ENCODE assay signal across 8 mouse cellular contexts in the genomic region with DNA sequence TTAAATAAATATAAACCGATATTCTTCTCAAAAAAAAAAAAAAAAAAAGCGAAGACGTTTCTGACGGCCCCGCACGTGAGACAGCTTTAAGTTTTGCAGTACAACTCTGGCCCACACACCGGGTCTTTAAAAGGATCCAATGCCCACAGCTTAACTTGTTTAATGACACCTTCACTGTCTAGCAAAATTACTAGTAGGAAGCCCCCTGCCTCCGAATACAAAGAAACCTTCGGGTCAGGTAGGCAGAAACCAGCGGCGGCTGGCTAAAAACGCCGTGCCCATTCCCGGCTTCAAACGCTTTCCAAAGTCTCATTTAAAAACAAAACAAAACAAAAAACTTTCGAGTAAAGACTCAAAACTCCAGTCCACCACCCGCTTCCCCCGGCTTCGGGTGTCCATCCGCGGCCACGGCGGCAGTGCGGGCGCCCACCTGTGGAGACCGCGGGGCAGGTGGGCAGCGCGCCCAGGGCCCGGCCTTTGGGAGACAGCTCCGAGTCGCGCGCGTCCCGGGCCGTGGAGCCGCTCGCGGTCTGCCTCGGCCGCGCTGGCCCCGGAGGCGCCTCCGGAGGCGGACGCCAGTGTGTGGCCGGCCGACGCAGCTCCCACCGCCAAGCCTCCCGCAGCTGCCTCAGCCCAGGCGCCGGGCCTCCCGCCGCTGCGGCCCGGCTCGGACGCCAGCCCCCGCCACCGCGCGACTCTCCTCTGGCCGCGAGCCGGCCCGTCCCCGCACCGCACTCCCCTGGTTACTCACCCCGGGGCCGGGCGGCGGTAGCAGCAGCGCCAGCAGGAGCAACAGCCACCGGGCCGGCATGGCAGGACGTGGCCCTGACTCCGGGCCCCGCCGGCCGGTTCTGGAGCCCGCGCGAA. TPM values are rescaled to one million over a fixed set of nuclear protein-coding genes. Genes with fewer than 3 reads are reported as not detected.
A peak's percentile ranks its signal among the peaks of the same experiment; 100 is the strongest.
DNase-seq lines count a peak whose midpoint lies in the region; ATAC-seq and TF ChIP-seq lines count a peak whose summit lies in the region.

No protein-coding gene starts in this region.

- intact Hi-C loops in heart, postnatal 25 days (cut with DNase I) = no loop called here

- no peaks in the 10 kb centered on the region for H3K9me3 ChIP-seq in ES-E14 (ENCODE audit: control insufficient read depth, insufficient read depth, low read depth, low read length)
- H3K9me3 ChIP-seq in embryonic facial prominence, embryonic 15.5 days (replicated peaks) = no peaks in the 10 kb centered on the region
- H3K9me3 ChIP-seq in hindbrain, embryonic 10.5 days = no peaks in the 10 kb centered on the region

- no peaks in the 10 kb centered on the region for H3K27me3 ChIP-seq in embryonic facial prominence, embryonic 15.5 days
- H3K27me3 ChIP-seq in hindbrain, embryonic 10.5 days (ENCODE audit: insufficient read depth, poor library complexity, severe bottlenecking) = no peaks in the 10 kb centered on the region

- H3K36me3 ChIP-seq in ES-E14 (ENCODE audit: control insufficient read depth, insufficient read depth, low read length, poor library complexity, severe bottlenecking) = no peaks in the 10 kb centered on the region
- H3K36me3 ChIP-seq in embryonic facial prominence, embryonic 15.5 days = no peaks in the 10 kb centered on the region
- no peaks in the 10 kb centered on the region for H3K36me3 ChIP-seq in hindbrain, embryonic 10.5 days

- H3K9ac ChIP-seq in ES-E14 (ENCODE audit: insufficient read depth, low read depth, low read length, poor library complexity, severe bottlenecking) = peak overlapping the region; percentile 81
- peak overlapping the region; percentile 77 for H3K9ac ChIP-seq in embryonic facial prominence, embryonic 15.5 days

- in situ Hi-C loops in ES-E14 (cut with MboI; ENCODE audit: low sequenced_read_pairs in 2 of 2, unreplicated experiment in 2 of 2) = no loop called here

- peak; percentile 22 for DNase-seq in heart, adult 8-10 months (ENCODE audit: low spot score)
- no peak for DNase-seq in heart, postnatal 25 days (ENCODE audit: low spot score)
- no peak for DNase-seq in ES-E14 (ENCODE audit: low read depth, low spot score)
- DNase-seq in hindbrain, embryonic 10.5 days (ENCODE audit: low spot score) = no peak
- peak; percentile 64 for DNase-seq in liver
- peak; percentile 58 for DNase-seq in naive thymus-derived CD4-positive, alpha-beta T cell, adult 2 months (ENCODE audit: low read depth)
- no peak for DNase-seq in right cerebral cortex, postnatal 25 days

- H3K4me3 ChIP-seq in ES-E14 (ENCODE audit: insufficient read depth in 1 of 2, low read depth in 1 of 2, low read length in 2 of 2, poor library complexity in 1 of 2, severe bottlenecking in 1 of 2) = peak overlapping the region; percentile 85 to 91
- peak overlapping the region; percentile 94 for H3K4me3 ChIP-seq in embryonic facial prominence, embryonic 15.5 days (replicated peaks)
- peak overlapping the region; percentile 97 for H3K4me3 ChIP-seq in hindbrain, embryonic 10.5 days

- peak overlapping the region; percentile 76 for H3K4me2 ChIP-seq in embryonic facial prominence, embryonic 15.5 days (replicated peaks)

- no peak overlapping the region for H3K27ac ChIP-seq in ES-E14 (ENCODE audit: insufficient read depth, low read depth, low read length, poor library complexity, severe bottlenecking)
- peak overlapping the region; percentile 77 for H3K27ac ChIP-seq in embryonic facial prominence, embryonic 15.5 days (replicated peaks)
- H3K27ac ChIP-seq in hindbrain, embryonic 10.5 days = peak overlapping the region; percentile 89

- no peaks in the 10 kb centered on the region; a peak in 2 of 4 replicates for H3K4me1 ChIP-seq in ES-E14 (ENCODE audit: control insufficient read depth in 2 of 2, insufficient read depth in 2 of 2, low read length in 2 of 2, poor library complexity in 1 of 2)
- H3K4me1 ChIP-seq in embryonic facial prominence, embryonic 15.5 days = peaks cover 17% of the 10 kb centered on the region
- H3K4me1 ChIP-seq in hindbrain, embryonic 10.5 days (replicated peaks) = peaks cover 20% of the 10 kb centered on the region

- WGBS in embryonic facial prominence, embryonic 15.5 days = under 1% methylated on average over 73 of the region's 86 CpGs
- under 1% methylated on average over 86 of the region's 86 CpGs for WGBS in hindbrain, embryonic 10.5 days

- peak; percentile 84 for ATAC-seq in embryonic facial prominence, embryonic 15.5 days (ENCODE audit: insufficient number of reproducible peaks, low FRiP score, low TSS enrichment, low read depth)

TF ChIP-seq in ES-E14, 5 proteins besides CTCF, POLR2A, EP300 and RAD21:
- TF ChIP-seq CHD2 (IDR thresholded peaks at IDR 0.05; ENCODE audit: low read depth, low read length) = no peak
- no peak for TF ChIP-seq ZC3H11A (IDR thresholded peaks at IDR 0.05; ENCODE audit: borderline replicate concordance, low read depth, low read length)
- no peak for TF ChIP-seq MAFK (IDR thresholded peaks at IDR 0.05; ENCODE audit: insufficient read depth, low read depth, low read length)
- peak; percentile 72; the same call in 1 of the 2 replicates for TF ChIP-seq ZNF384 (IDR thresholded peaks at IDR 0.05; ENCODE audit: low read depth, low read length)
- TF ChIP-seq HCFC1 (IDR thresholded peaks at IDR 0.05; ENCODE audit: borderline replicate concordance, insufficient read depth, low read length) = no peak

RNA-seq across cellular contexts. Expression of a gene that starts 0.6 kb away (rescaled TPM):
- total RNA-seq in heart, adult 8-10 months (2022) = 10 to 100 TPM; 10.2 to 14.0 (median 12.8) TPM
- 10 to 100 TPM; 10.0 to 10.2 TPM for total RNA-seq in heart, postnatal 25 days (2021)
- total RNA-seq in ES-E14 (2012; rRNA removed) = 7.4 and 10.4 TPM in 2 replicates
- polyA plus RNA-seq in embryonic facial prominence, embryonic 15.5 days (2015; fragmentation: Nextera tagmentation; extraction: Ambion mirVana) = 6.2 and 6.3 TPM in 2 replicates
- polyA plus RNA-seq in hindbrain, embryonic 10.5 days (2016; fragmentation: Nextera tagmentation; extraction: Ambion mirVana) = 6.3 and 7.1 TPM in 2 replicates

Comparison
In these comparisons a context has a peak if more than half of its experiments do, and no peak if none do; other contexts are left out.
1. DNase-seq: peak in heart, adult 8-10 months (single experiment), liver (single experiment) and naive thymus-derived CD4-positive, alpha-beta T cell, adult 2 months (single experiment); none in heart, postnatal 25 days (single experiment), ES-E14 (single experiment), hindbrain, embryonic 10.5 days (single experiment) and right cerebral cortex, postnatal 25 days (single experiment).
2. Peak in every context shown above with its lines, with median percentiles within 50 percentile points of each other: H3K4me3 ChIP-seq.